Mouse (Mus musculus) lung, embryonic 16.5 days (tissue): ENCODE measurements around the gene Qtrt1. TPM values are rescaled to one million over a fixed set of nuclear protein-coding genes. Genes with fewer than 3 reads are reported as not detected.

Experiments used
- ATAC-seq: fragments of 200-750 bp; cut with Nextera tagmentation; 2 replicates; pipeline ENCODE4 v1.8.0; 2017; ENCODE audit warnings: low read depth, mild to moderate bottlenecking, moderate library complexity
- H3K27ac ChIP-seq: fragments of 300-500 bp; sonication (generic); 2 replicates; pipeline ENCODE4 v1.5.1; 2014; ENCODE audit warnings: mild to moderate bottlenecking, control low read depth, low read length
- H3K27me3 ChIP-seq: fragments of 300-500 bp; sonication (generic); 2 replicates; pipeline ENCODE4 v1.6.1; 2014; ENCODE audit warnings: low read depth, low read length, mixed read lengths; ENCODE audit not compliant: control insufficient read depth, insufficient read depth
- H3K36me3 ChIP-seq: fragments of 300-500 bp; sonication (generic); 2 replicates; pipeline ENCODE4 v1.6.1; 2014; ENCODE audit warnings: low read length; ENCODE audit not compliant: control insufficient read depth, insufficient read depth
- H3K4me1 ChIP-seq: fragments of 300-500 bp; sonication (generic); replicated peaks from 2 replicates; pipeline ENCODE4 v1.6.1; 2014; ENCODE audit warnings: low read length, mixed read lengths; ENCODE audit not compliant: control insufficient read depth, insufficient read depth
- H3K4me2 ChIP-seq: fragments of 300-500 bp; sonication (generic); 2 replicates; pipeline ENCODE4 v1.6.1; 2014; ENCODE audit warnings: low read depth, low read length, control low read depth
- H3K4me3 ChIP-seq: fragments of 300-500 bp; sonication (generic); 2 replicates; pipeline ENCODE4 v1.5.1; 2014; ENCODE audit warnings: mild to moderate bottlenecking, low read length, control low read depth
- H3K9ac ChIP-seq: fragments of 300-500 bp; sonication (generic); 2 replicates; pipeline ENCODE4 v1.6.1; 2014; ENCODE audit warnings: low read length, control low read depth
- H3K9me3 ChIP-seq: fragments of 300-500 bp; sonication (generic); 2 replicates; pipeline ENCODE4 v1.6.1; 2016; ENCODE audit warnings: low read length; ENCODE audit not compliant: control insufficient read depth
- WGBS: fragments of 180-500 bp; shearing (Covaris S2); extraction: QIAGEN DNeasy Blood & Tissue Kit; methylation state at CpG from one replicate; pipeline ENCODE4 v1.1.7; 2014; 5-methylcytosine and 5-hydroxymethylcytosine counted together
- polyA plus RNA-seq: library from polyadenylated mRNA; unstranded; fragments of >200 nt; fragmentation: Nextera tagmentation; extraction: Ambion mirVana; gene quantifications from 2 replicates; pipeline ENCODE4 v1.2.1, GENCODE M21; 2015

Gene Qtrt1
- polyA plus RNA-seq, 1 experiment from 2014 or later: 37.5 TPM

DNA sequence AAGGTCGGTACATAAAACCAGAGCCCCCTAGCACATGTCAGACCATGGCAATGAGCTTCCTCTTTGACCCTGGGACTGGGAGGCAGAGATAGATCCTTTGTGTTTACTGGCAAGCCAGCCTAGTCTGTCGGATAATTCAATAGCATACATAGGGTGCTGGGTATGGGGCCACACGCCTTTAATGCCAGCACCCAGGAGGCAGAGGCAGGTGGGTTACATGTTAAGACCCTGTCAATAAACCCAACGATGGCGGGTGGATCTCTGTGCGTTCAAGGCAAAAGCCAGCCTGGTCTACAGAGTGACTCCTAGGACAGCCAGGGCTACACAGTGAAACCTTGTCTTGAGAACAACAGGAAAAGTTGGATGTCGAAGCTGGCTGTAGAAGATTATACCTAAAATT is 3.0 kb upstream of the Qtrt1 start:
- WGBS: 71% methylated on average over 7 of the region's 7 CpGs
- H3K27ac ChIP-seq: no peak overlapping the region
- H3K36me3 ChIP-seq: peaks cover 29% of the 10 kb centered on the region
- no peak for ATAC-seq
- no peaks in the 10 kb centered on the region for H3K9me3 ChIP-seq
- no peaks in the 10 kb centered on the region for H3K27me3 ChIP-seq
- peaks cover 8% of the 10 kb centered on the region for H3K4me1 ChIP-seq
- H3K9ac ChIP-seq: no peak overlapping the region
- no peak overlapping the region for H3K4me2 ChIP-seq
- H3K4me3 ChIP-seq: no peak overlapping the region

DNA sequence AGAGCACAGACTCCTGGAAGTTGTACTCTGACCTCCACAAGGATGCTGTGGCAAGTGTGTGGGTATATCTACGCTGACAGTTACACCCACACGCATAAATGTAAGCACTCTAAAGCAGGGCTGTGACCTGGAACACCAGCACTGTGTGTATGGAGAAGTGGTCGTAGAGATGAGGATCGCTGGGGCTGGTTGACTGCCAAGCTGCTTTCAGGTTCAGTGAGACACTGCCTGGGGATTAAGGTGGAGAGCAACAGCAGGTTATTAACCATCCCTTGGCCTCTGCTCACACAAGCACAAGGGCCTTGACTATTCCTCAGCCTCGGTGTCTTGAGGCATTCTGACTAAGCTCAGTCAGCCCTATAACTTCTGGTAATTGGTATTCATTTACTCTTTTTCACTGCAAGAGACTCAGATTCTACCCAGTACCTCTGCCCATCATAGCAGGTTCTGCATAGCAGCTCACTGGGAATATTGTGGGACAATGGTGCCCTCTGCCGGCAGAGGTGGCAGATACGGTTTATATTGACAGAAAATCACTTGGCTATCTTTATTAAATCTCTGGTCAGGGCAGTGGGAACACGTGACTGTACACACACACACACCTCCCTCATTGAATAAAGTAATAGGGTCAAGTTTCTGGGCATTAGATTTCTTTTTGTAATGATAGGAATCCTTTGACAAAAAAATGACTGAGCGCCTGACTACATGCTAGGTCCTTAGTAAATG is 1.9 kb upstream of the Qtrt1 start:
- H3K27ac ChIP-seq: no peak overlapping the region
- H3K4me1 ChIP-seq: peaks cover 8% of the 10 kb centered on the region
- no peak overlapping the region for H3K4me2 ChIP-seq
- no peak overlapping the region for H3K9ac ChIP-seq
- H3K4me3 ChIP-seq: no peak overlapping the region
- no peaks in the 10 kb centered on the region for H3K27me3 ChIP-seq
- ATAC-seq: no peak
- no peaks in the 10 kb centered on the region for H3K9me3 ChIP-seq
- H3K36me3 ChIP-seq: peaks cover 19% of the 10 kb centered on the region
- 30% methylated on average over 9 of the region's 9 CpGs for WGBS

DNA sequence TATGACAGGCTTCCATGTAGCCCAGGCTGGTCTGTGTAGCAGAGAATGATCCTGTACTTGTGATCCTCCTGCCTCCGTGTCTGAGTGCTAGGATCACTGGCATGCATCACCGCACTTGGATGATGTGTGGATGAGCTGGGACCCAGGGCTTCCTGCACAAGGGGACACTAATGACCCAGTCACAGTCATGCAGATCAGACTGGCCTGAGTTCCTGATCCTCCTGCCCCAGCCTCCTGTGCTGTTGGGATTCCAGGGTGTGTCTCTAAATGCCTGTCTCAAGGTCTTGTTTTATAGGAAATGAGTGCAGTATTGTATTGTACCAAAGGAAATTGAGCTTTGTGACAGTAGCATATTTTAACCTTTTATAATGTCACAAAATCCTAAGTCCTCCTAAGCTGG is 6.2 kb downstream of the Qtrt1 start:
- Histone ChIP-seq H3K27me3 (no peaks in the 10 kb centered on the region), H3K4me3 (no peak overlapping the region), H3K27ac (no peak overlapping the region), H3K4me2 (no peak overlapping the region), H3K9ac (no peak overlapping the region), H3K36me3 (peaks cover 11% of the 10 kb centered on the region), H3K9me3 (no peaks in the 10 kb centered on the region), H3K4me1 (no peaks in the 10 kb centered on the region)
- ATAC-seq: no peak
- WGBS: 90% methylated on average over 2 of the region's 2 CpGs

DNA sequence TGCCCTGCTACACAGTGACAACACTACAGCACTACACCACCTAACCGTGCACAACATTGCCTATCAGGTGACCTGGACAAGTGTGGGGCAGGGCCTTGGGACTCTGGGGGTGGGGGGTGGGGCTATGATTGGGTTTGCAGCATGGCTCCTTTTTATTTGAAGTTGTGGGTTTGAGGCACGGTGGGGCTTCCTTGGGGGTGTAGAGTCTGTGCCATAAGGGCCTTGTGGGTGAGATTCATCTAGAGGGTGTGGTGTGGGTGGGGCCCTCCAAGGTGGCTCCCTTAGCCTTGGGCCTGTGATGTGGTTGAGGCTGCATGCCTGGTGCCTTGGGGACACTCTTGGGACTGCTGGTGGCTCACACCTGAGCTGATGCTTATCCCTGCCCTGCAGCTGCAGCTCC is 8.0 kb downstream of the Qtrt1 start:
- Histone ChIP-seq H3K4me1 (no peaks in the 10 kb centered on the region), H3K9me3 (no peaks in the 10 kb centered on the region), H3K4me2 (no peak overlapping the region), H3K36me3 (peaks cover 11% of the 10 kb centered on the region), H3K4me3 (no peak overlapping the region), H3K9ac (no peak overlapping the region), H3K27ac (no peak overlapping the region), H3K27me3 (no peaks in the 10 kb centered on the region)
- ATAC-seq: no peak
- WGBS: 83% methylated on average over 2 of the region's 2 CpGs

- peak within 1 kb of the TSS; percentile 89 for H3K4me3 ChIP-seq
- peak; percentile 99 for ATAC-seq
- H3K27ac ChIP-seq: peak within 1 kb of the TSS; percentile 79
- peaks cover 14% of the 10 kb centered on the region for H3K4me1 ChIP-seq
- no peaks in the 10 kb centered on the region for H3K9me3 ChIP-seq
- no peaks in the 10 kb centered on the region for H3K27me3 ChIP-seq
- WGBS: under 1% methylated on average over 77 of the region's 82 CpGs
- peak within 1 kb of the TSS; percentile 91 for H3K9ac ChIP-seq
- no peaks in the 10 kb centered on the region for H3K36me3 ChIP-seq
- H3K4me2 ChIP-seq: peak within 1 kb of the TSS; percentile 90
These were observed 13.3 kb downstream of the Qtrt1 start, which contains the start of gene Dnm2 for GRCm38 (mm10) chr9:21424631-21425555. TSS of gene Dnm2 (plus strand) at chr9:21424908.

DNA sequence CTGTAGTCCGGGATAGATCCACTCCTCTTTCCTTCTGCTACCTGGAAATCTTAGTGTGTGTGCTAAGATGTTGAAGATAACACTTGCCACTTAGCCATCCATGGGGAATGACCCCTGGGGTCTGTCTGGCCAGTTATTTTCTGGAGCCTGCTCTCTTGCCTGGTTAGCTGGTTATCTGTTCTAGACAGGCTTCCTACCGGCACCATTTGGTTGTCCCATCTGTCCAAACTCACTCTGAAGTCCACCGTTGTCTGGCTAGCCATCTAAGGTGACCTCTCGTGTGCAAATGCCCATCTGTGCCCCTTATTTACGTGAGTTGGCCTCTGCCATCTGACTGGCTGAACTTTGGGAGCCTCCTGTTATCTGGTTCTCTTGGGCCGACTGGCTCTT is 13.9 kb downstream of the Qtrt1 start:
- Histone ChIP-seq H3K9ac (peak overlapping the region; percentile 91), H3K36me3 (no peaks in the 10 kb centered on the region), H3K4me2 (peak overlapping the region; percentile 90), H3K9me3 (no peaks in the 10 kb centered on the region), H3K4me3 (peak overlapping the region; percentile 89), H3K4me1 (peaks cover 14% of the 10 kb centered on the region), H3K27me3 (no peaks in the 10 kb centered on the region), H3K27ac (peak overlapping the region; percentile 79; the same call in 1 of the 2 replicates)
- 2% methylated on average over 6 of the region's 6 CpGs for WGBS
- ATAC-seq: no peak

GRCm38 (mm10) chr9:21426013-21426412 is 14.4 kb downstream of the Qtrt1 start:
- H3K27me3 ChIP-seq: no peaks in the 10 kb centered on the region
- no peaks in the 10 kb centered on the region for H3K36me3 ChIP-seq
- WGBS: 0% methylated on average over 1 of the region's 1 CpGs
- H3K4me3 ChIP-seq: peak overlapping the region; percentile 89
- peak overlapping the region; percentile 90 for H3K4me2 ChIP-seq
- H3K27ac ChIP-seq: no peak overlapping the region
- peaks cover 14% of the 10 kb centered on the region for H3K4me1 ChIP-seq
- peak overlapping the region; percentile 91 for H3K9ac ChIP-seq
- H3K9me3 ChIP-seq: no peaks in the 10 kb centered on the region
- ATAC-seq: no peak

DNA sequence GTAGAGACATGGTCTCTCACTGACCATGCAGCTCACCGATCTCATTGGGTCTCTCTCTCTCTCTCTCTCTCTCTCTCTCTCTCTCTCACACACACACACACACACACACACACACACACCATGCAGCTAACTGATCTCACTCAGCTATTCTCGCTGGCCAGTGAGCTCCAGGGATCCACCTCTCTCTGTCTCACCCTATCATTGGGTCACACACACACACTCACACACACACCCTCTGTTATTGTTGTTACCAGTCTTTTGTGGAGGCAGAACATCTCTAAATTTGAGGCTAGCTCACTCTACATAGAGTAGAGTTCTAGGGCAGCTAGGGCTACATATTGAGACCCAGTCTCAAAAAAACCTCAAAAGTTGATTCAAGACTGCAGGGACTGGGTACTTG is 14.9 kb downstream of the Qtrt1 start:
- no peak for ATAC-seq
- H3K9me3 ChIP-seq: no peaks in the 10 kb centered on the region
- peaks cover 14% of the 10 kb centered on the region for H3K4me1 ChIP-seq
- H3K4me3 ChIP-seq: no peak overlapping the region
- no peak overlapping the region for H3K27ac ChIP-seq
- no peaks in the 10 kb centered on the region for H3K27me3 ChIP-seq
- WGBS: 57% methylated on average over 2 of the region's 2 CpGs
- peak overlapping the region; percentile 90; the same call in 1 of the 2 replicates for H3K4me2 ChIP-seq
- no peak overlapping the region for H3K9ac ChIP-seq
- H3K36me3 ChIP-seq: no peaks in the 10 kb centered on the region

DNA sequence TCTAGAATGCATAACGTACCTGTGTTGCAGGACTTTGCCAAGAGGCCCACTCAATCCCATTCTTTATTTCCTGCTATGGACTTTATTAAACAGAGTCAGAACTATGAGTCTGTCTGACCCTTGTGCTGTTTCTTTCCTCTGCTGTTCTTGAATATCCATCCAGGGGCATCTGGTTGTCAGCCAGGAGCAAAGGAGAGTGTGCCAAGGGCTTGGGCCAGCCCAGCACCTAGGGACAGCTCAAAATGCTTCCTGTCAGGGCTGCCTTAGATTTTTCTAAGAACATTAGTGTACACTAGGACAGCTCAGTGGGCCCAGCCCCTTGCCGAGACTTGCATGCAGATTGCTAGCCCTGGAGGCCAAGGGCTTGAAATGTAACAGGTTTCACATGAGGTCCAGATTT is 16.1 kb downstream of the Qtrt1 start:
- Histone ChIP-seq H3K36me3 (no peaks in the 10 kb centered on the region), H3K4me1 (peaks cover 14% of the 10 kb centered on the region), H3K4me2 (no peak overlapping the region), H3K27me3 (no peaks in the 10 kb centered on the region), H3K4me3 (no peak overlapping the region), H3K27ac (no peak overlapping the region), H3K9ac (no peak overlapping the region), H3K9me3 (no peaks in the 10 kb centered on the region)
- 86% methylated on average over 2 of the region's 2 CpGs for WGBS
- no peak for ATAC-seq
